Mouse (Mus musculus): Measurements from ENCODE around the gene Gm10799.
"Not testable (repeated sequence)": the region's sequence is repeated elsewhere in the genome, so short reads cannot be mapped to it uniquely, and the experiment has no call there.

The Gm10799 gene

DNA sequence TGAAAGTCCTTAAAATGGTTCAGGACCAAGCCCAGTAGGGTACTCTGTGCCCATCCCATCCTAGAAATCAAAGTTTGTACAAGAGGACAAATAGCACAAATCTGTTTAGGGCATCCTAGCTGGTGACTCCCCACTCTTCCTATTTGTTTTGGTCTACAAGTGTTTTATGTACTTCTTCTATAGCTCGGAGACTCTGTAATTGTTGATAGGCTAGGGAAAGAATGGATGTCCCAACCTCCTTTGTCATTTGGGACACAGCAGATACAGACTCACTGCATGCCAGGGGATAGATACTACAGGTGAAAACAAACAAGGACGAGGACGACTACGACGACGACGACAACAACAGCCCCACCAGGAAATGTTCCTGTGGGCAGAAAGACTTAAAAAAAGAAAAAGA lies at the start of gene Gm10799:
Gene Gm10799, minus strand, starts transcription at position 101 of the 400 bp plus-strand sequence.
- not testable (repeated sequence) for DNase-seq

DNA sequence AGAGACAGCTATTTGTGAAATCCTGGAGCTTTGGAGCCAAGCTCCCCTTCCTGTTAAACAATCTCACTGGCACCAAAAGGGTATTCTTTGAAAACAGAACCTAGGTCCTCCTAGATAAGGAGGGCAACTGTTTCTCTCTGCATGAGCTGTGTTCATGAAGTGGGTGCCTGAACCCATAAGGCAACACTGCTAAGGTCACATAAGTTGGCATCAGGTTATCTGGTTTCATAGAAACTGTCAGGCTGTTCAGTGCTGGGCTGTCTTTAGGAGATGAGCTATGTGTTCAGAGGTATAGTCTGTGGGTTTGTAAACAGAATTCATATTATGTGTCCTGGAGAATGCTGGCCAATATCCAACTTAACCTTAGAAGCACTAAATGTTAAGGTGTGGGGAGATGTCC lies 48.8 kb upstream of the Gm10799 start:
- DNase-seq: not testable (repeated sequence)

DNA sequence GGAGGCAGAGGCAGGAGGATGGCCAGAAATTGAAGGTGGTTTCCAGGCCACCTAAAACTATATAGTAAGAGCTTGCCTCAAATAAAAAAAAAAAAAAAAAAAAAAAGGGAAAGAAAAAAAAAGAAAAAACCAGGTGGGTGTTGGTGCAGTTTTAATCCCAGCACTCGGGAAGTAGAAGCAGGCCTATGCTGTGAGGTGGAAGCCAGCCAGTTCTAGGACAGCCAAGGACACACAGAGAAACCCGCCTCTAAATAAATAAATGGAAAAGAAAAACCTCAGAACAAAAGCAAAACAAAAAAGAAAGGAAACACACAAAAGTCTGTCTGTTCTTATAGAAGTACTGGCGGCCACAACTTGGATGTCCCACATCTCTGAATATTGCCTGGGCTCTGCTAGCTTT lies 46.5 kb upstream of the Gm10799 start:
- no peak for DNase-seq

DNA sequence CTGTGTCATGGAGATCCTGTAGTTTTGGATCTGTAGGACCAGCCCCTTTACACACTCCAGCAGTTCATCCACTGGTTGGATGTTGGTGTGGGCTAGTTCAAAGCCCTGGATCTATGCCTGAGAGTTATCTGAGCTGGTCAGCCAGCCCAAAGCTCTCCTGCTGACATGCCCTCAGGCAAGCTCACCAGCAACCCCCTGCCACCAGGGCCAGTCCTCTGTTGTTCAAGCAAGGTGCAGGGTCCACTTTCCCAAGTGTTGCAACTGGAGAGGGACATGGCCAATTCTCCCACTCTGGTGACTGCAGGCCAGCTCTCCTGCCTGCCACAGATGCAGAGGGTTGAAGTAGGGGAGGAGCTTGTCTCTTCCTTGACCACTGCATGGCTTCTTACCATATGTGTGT lies 45.2 kb upstream of the Gm10799 start:
- not testable (repeated sequence) for DNase-seq

DNA sequence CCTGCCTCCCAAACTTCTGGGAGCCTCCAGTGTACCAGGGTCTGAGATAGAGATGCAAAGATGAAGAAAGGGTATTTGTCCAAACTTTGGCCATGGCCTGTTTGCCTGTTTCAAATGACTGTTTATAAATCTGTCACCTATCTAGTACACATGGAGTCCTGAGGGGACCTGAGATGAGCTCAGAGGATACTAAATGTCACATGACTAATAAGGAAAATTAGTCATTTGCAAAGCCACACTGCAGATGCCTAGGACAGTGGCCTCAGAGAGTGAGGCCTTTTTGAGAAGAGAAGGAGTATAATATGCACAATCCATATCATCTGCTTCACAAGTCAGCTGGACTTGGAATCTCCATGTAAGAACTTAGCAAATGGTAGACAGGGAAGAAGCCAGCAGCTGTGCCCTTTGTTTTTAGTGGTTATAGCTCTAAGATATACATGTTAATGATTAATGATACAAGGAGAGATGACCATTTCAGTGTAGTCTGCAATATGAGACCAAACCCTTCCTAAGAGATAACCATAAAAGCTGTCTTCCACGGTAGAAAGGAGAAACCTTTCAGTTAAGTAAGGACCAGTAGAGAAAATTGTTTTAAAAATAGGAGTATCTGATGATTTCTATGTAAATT lies 42.9 kb upstream of the Gm10799 start:
- DNase-seq: not testable (repeated sequence)

DNA sequence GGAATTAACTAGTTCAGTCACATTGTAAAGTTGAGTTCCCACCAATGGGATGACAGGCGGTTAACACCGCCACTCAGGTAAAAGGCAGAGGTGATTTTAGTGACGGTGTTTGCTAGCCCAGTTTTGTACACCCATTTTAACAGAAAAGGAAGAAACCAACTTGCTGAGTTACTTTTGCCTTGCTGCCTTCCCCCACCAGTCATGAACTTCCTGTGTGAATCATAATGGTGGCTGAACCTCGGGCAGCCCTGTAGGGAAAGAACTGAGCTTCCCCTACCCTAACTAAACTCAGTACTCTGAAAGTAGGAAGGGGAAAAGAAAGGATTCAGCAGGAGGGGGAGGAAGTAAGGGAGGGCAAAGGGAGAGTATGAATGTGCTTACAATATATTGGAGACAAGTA lies 41.7 kb upstream of the Gm10799 start:
- no peak for DNase-seq

DNA sequence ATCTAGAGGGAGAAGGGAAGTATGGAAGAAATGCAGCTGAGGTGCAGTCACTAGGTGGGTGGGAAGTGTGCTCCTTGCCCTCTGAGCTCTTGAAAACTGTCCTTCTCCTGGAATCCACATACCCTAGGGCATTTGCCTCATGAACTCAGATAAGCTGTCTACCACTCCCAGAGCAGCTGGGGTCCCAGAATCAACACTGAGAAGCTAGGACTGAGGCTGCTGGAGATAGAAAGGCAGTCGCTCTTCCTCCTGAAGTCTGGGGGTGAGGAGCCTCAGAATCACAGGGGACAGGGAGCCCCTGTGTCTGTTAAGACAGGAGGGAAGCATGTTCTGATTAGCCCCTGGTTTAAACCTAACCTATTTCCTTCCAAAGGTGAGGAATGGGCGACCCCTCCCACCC lies 41.2 kb upstream of the Gm10799 start:
- DNase-seq: no peak

DNA sequence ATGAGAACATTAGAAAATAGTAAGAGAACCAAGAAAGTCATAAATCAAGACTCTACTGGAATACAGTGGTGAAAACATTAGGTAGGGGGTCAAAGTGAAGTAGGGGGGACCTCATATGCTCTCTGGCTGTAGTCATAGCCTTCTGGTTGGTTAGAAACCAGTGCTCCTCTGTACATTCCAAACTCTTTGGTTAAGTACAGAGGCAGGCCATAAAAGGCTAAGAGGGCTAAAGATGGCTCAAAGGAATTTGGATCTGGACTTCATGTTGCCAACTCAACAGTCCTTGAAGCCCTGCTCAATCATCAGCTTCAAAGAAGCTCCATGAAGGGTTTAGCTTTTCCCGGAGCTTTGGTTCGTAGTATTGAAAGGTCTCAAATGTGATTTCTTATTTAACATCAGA lies 40.7 kb upstream of the Gm10799 start:
- DNase-seq: not testable (repeated sequence)

DNA sequence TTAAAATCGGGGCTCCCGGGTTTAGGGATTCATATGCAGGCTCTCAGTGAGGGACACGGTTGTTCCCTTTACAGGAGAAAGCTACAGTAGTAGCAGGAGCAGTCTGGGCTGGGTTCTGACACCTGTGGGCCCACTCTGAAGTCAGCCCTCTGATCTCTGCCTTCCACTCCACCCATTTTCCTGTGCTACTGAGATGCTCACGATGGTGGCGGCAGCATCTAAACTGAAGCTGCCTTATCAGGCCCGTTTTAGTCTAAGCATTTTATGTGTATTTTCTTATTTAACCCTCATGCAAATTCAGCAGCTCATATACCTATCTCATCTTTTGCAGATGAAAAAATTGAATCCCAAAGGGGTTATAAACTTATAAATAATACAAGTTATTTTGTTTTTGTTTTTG lies 36.5 kb upstream of the Gm10799 start:
- DNase-seq: no peak

DNA sequence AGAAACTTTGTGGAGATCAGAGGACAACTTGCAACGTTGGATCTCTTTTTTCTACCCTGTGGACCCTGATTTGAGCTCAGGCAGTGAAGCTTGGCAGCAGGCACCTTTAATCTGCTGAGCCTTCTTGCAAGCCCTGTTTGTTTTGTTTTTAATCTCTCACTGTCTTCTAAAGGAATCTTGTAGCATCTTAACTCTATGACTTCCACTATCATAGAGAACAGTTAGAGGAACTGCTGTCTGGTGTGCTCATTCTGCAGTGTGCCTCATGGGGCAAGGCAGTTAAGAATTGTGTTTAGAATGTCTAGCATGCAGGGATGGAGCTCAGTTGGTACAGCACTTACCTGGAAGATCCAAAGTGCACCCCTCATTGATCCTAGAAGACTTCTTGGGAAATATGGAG lies 31.6 kb upstream of the Gm10799 start:
- DNase-seq: no peak

DNA sequence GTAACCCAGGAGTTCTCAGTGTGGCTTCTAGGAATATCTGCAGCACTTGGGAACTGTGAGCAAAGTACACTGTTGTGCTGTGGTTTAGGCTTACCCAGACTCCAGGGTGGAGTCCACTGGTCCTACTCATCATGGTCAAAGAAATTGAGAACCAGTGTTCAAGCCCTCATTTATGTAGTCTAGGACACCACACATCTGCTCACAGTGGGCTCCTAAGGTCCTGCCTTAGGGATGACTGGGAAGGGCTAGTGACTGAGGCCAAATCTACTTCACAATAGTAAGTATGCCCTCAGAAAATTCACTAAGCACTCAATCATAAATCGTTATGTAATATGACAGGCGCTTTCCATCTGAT lies 30.9 kb upstream of the Gm10799 start:
- DNase-seq: no peak

DNA sequence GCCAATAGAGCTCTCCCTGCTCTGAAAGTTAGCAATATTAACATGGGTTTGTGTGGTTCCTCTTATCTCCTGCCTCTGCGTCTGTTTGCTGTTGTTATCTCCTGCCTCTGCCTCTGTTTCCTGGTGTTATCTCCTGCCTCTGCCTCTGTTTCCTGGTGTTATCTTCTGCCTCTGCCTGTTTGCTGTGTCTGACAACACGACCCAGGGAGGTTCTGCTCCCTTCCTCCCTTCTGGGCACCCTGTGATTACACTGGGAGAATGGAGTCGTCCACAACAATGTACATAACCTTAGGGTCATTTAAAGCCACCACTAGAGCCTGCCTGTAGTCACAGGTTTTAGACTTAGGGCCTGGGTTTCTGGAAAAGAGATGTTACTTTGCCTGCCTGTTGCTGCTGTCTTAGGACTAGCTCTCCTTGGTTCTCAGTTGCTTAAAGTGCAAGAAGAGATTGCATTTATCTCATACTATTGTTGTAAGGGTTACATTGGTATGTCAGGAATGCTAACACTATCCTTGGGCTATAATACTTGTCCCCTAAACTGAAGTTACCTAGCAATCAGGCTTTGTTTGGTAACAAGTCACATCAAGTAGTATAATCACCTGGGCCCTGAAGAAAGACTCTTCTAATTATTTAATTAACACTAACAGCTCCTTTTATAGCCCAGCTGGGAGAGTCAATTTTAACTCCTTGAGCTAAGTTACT lies 30.3 kb upstream of the Gm10799 start:
- no peak for DNase-seq

DNA sequence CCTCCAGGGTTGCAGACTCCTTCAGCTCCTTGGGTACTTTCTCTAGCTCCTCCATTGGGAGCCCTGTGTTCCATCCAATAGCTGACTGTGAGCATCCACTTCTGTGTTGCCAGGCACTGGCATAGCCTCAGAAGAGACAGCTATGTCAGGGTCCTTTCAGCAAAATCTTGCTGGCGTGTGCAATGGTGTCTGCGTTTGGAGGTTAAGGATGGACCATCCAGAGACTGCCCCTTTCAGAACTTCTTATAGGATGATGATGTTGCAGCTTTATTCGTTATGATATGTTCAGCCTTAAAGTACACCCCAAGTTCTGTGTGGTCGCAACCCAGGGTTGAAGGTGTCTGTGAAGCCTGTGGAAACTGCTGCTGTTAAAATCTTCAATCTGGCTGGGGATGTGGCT lies 29.0 kb upstream of the Gm10799 start:
- DNase-seq: not testable (repeated sequence)

DNA sequence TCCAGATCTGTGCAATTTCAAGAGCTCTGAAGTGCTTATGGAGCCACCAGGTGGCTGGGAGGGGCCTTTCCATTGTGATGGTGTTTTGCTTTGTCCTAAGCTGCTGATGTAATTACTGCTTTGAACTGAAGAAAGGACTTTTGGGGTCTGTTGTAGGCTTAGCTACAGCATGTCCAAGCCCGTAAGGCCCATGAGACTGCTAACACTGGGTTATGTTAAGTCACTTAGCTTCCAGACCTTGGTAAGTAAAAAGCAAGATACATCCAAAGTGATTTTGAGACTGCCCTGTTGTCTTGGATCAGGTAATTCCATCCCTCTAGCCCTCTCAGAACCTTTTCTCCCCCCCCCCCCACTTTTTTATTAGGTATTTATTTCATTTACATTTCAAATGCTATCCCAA lies 28.4 kb upstream of the Gm10799 start:
- not testable (repeated sequence) for DNase-seq

DNA sequence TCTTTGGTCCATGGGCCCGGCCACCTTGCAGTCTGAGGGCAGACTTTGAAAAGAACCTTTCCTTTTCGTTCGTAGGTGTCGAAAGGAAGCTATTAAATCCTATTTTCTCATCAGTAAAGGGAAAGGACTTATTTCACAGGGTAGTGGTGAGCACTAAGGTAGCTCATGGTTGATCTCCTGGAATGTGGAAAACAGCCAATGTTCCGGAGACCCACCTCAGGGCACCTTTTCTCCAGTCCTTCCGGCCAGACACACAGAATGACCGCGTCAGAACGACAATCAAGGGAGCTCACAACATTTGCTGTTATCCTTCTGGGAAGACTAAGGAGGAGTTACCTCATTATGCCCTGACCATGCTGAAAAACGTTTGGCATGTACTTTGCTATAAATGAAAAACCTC lies 27.9 kb upstream of the Gm10799 start:
- no peak for DNase-seq

DNA sequence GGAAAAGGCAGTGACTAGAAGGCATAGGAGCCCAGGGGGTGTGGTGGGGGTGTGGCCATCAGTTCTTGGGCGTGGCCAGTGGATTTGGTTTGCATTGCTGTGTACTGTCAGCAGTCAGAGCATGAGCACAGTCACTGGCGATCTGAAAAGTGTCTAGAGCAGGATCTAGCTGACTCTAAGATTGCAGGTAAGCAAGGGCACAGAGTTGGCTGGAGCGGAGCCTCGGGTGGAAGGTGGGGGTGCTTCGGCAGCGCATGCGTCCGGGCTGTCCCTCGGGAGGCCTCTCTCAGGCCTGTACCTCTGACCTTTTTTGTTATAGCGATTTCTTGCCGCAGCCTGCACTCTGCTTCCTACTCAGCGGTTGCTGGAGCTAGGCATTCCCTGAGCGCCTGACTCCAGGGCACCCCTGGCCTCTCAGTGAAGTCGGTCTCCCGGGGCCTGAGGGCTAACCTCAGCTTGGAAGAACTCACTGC lies 27.4 kb upstream of the Gm10799 start, which contains the start of gene Cd59a:
Gene Cd59a, plus strand, starts transcription at position 61 of the 473 bp plus-strand sequence.
- peak; percentile 64 to 66 for DNase-seq

DNA sequence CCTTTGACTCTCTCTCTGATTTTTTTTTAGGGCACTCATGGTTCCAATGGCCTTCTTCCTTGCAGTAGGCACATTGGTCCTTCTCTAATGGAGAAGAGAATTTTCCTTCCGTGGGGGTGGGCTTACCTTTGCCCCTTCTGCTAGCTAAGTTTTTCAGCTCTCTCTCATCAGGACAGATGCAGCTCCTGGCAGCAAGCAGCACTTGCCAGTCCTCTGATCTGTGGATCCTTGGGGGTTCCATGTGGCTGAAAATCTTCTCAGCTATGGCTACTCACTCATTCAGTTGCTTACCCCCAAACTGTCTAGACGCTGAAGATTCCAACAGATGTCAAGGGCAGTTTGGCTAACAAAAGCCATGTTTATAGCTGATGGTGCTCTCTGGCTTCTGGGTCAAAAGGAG lies 25.0 kb upstream of the Gm10799 start:
- no peak for DNase-seq

DNA sequence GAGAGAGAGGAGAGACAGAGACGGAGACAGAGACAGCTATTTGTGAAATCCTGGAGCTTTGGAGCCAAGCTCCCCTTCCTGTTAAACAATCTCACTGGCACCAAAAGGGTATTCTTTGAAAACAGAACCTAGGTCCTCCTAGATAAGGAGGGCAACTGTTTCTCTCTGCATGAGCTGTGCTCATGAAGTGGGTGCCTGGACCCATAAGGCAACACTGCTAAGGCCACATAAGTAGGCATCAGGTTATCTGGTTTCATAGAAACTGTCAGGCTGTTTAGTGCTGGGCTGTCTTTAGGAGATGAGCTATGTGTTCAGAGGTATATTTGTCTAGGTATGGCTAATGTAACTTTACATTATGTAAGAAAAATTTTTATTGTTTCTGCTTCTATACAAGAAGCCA lies 19.2 kb upstream of the Gm10799 start:
- not testable (repeated sequence) for DNase-seq

DNA sequence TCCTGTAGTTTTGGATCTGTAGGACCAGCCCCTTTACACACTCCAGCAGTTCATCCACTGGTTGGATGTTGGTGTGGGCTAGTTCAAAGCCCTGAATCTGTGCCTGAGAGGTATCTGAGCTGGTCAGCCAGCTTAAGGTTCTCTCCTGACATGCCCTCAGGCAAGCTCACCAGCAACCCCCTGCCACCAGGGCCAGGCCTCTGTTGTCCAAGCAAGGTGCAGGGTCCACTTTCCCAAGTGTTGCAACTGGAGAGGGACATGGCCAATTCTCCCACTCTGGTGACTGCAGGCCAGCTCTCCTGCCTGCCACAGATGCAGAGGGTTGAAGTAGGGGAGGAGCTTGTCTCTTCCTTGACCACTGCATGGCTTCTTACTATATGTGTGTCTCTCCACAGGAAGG lies 15.7 kb upstream of the Gm10799 start:
- DNase-seq: not testable (repeated sequence)

DNA sequence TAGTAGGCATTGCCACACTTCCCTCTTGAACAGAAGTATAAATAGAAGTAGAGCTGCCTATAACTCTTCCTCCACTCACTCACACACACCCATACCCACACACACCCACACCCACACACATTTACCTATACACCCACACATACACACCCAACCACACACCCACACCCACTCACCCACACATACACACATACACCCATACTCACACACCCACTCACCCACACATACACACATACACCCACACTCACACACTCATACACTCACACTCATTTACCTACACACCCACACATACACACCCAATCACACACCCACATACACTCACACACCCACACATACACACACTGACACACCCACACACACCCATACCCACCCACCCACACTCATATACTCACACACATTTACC lies 14.1 kb upstream of the Gm10799 start:
- DNase-seq: no peak

DNA sequence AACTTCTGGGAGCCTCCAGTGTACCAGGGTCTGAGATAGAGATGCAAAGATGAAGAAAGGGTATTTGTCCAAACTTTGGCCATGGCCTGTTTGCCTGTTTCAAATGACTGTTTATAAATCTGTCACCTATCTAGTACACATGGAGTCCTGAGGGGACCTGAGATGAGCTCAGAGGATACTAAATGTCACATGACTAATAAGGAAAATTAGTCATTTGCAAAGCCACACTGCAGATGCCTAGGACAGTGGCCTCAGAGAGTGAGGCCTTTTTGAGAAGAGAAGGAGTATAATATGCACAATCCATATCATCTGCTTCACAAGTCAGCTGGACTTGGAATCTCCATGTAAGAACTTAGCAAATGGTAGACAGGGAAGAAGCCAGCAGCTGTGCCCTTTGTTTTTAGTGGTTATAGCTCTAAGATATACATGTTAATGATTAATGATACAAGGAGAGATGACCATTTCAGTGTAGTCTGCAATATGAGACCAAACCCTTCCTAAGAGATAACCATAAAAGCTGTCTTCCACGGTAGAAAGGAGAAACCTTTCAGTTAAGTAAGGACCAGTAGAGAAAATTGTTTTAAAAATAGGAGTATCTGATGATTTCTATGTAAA lies 13.2 kb upstream of the Gm10799 start:
- not testable (repeated sequence) for DNase-seq

DNA sequence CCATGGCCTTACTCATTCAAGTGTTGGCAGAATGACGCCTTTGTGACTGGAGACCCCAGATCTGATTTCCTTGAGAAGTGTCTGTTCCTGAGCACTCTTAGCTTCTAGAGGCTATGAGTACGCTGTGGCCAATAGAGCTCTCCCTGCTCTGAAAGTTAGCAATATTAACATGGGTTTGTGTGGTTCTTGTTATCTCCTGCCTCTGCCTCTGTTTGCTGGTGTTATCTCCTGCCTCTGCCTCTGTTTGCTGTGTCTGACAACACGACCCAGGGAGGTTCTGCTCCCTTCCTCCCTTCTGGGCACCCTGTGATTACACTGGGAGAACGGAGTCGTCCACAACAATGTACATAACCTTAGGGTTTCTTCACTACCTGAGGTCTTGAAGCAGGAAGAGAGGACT lies 9.9 kb upstream of the Gm10799 start:
- DNase-seq: not testable (repeated sequence)

DNA sequence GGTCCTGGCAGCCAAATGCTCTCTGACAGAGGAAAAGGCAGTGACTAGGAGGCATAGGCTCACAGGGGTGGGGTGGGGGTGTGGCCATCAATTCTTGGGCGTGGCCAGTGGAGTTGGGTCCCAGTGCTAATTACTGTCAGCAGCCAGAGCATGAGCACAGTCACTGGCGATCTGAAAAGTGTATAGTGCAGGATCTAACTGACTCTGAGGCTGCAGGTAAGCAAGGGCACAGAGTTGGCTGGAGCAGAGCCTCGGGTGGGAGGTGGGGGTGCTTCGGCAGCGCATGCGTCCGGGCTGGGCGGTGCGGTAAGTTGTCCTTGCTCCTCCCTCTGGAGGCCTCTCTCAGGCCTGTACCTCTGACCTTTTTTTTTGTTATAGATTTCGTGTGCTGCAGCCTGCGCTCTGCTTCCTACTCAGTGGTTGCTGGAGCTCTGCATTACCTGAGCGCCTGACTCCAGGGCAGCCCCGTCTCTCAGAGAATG lies 1.4 kb upstream of the Gm10799 start, which contains the start of gene Cd59b:
Gene Cd59b, plus strand, starts transcription at position 146 of the 482 bp plus-strand sequence.
- peak; percentile 32 to 33 for DNase-seq

DNA sequence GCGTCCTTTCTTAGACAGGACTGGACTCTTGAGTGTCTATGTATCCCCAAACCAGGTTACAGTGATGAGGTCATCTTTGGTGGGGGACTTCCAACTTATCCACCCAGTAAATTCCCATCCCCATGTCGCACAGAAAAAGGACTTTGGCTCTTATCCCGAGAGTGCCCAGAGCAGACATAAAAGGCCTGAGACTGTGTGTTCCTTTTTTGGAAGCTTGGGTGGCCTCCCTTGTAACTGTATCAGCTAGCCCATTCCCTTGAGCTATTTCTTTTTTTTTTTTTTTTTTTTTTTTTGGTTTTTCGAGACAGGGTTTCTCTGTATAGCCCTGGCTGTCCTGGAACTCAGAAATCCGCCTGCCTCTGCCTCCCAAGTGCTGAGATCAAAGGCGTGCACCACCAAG lies 2.8 kb downstream of the Gm10799 start, which contains the start of gene Gm10912:
Gene Gm10912, plus strand, starts transcription at position 301 of the 400 bp plus-strand sequence.
- DNase-seq: not testable (repeated sequence)
